Mouse (Mus musculus): Measurements from ENCODE around the gene Slc30a2. TPM values are rescaled to one million over a fixed set of nuclear protein-coding genes. Genes with fewer than 3 reads are reported as not detected.

The Slc30a2 gene
- polyA plus RNA-seq, 1 experiment from 2014 or later, result 0.05 TPM

DNA sequence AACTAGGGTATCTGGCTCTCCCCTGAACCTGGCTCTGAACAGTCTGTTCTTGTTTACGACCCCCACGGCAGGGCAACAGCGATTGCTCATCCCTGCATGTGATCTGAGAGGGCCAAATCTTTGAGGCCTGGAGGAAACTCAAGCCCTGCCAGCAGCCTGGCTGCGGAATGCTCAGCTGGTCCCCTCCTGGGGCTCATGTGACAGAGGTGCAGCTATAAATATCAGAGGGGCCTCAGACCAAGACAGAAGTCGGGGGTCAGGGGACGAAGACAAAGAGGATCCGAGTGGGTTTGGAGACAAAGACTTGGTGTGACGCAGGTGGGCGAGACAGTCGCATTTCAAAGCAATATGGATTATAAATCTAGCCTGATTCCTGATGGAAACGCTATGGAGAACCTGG lies 28.1 kb upstream of the Slc30a2 start, which contains the start of gene Trim63:
Trim63 (plus strand) TSS at position 245 of the 400 bp plus-strand sequence.
- no peak for ATAC-seq
- no peak for DNase-seq (ENCODE audit: low spot score)
- Histone ChIP-seq H3K4me3 (ENCODE audit: low read depth, low read length) (no peak within 1 kb of the TSS), H3K9ac (ENCODE audit: low read length) (no peak within 1 kb of the TSS), H3K9me3 (replicated peaks; ENCODE audit: control insufficient read depth, low read length) (no peaks in the 10 kb centered on the region), H3K36me3 (ENCODE audit: control insufficient read depth, insufficient read depth, low read length) (no peaks in the 10 kb centered on the region), H3K4me1 (ENCODE audit: control insufficient read depth, insufficient read depth, low read length) (no peaks in the 10 kb centered on the region), H3K27ac (ENCODE audit: low read depth, low read length) (no peak within 1 kb of the TSS), H3K4me2 (ENCODE audit: low read length) (no peak within 1 kb of the TSS), H3K27me3 (replicated peaks; ENCODE audit: control insufficient read depth, insufficient read depth, low read length) (no peaks in the 10 kb centered on the region)
- 43% methylated on average over 11 of the region's 11 CpGs for WGBS

DNA sequence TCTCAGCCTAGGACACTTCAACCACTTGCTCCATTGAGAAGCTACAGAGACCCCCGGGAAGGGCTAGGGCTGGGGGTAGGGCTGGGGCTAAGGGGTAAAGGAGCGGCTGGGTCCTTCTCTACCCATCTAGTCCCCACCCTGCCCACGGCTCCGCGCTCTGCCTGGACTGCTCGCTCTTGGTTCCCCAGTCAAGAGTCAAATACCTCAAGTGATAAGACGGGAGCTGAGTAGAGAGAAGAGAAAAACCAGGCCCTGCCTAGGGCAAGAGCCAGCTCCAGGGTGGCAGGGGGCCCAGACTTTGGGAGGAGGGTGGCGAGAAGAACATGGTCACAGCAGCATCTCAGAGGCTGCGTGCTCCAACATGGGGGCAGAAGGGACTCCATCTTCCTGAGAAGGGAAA lies 27.5 kb upstream of the Slc30a2 start:
- Histone ChIP-seq H3K9me3 (replicated peaks; ENCODE audit: control insufficient read depth, low read length) (no peaks in the 10 kb centered on the region), H3K27me3 (replicated peaks; ENCODE audit: control insufficient read depth, insufficient read depth, low read length) (no peaks in the 10 kb centered on the region), H3K27ac (ENCODE audit: low read depth, low read length) (no peak overlapping the region), H3K4me2 (ENCODE audit: low read length) (no peak overlapping the region), H3K4me3 (ENCODE audit: low read depth, low read length) (no peak overlapping the region), H3K36me3 (ENCODE audit: control insufficient read depth, insufficient read depth, low read length) (no peaks in the 10 kb centered on the region), H3K4me1 (ENCODE audit: control insufficient read depth, insufficient read depth, low read length) (no peaks in the 10 kb centered on the region), H3K9ac (ENCODE audit: low read length) (no peak overlapping the region)
- ATAC-seq (no peak), DNase-seq (ENCODE audit: low spot score) (no peak)
- WGBS, result 73% methylated on average over 9 of the region's 9 CpGs

DNA sequence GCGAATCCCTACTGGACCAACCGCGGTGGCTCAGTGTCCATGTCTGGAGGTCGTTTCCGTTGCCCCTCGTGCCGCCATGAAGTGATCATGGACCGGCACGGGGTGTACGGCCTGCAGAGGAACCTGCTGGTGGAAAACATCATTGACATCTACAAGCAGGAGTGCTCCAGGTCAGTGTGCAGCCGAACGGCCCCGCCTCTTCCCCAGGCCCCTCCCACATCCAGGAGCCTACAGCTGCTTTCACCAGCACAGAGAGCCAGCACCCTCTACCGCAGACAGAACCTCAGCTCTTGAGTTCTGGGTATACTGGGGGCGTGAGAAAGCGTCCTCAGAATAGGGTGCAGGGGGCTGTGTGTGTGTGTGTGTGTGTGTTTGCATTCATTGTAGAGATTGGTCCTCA lies 26.6 kb upstream of the Slc30a2 start:
- DNase-seq (ENCODE audit: low spot score), result no peak
- H3K9ac ChIP-seq (ENCODE audit: low read length), result no peak overlapping the region
- no peaks in the 10 kb centered on the region for H3K27me3 ChIP-seq (replicated peaks; ENCODE audit: control insufficient read depth, insufficient read depth, low read length)
- 59% methylated on average over 16 of the region's 16 CpGs for WGBS
- no peak overlapping the region for H3K4me2 ChIP-seq (ENCODE audit: low read length)
- H3K4me1 ChIP-seq (ENCODE audit: control insufficient read depth, insufficient read depth, low read length), result no peaks in the 10 kb centered on the region
- no peak for ATAC-seq
- H3K4me3 ChIP-seq (ENCODE audit: low read depth, low read length), result no peak overlapping the region
- no peak overlapping the region for H3K27ac ChIP-seq (ENCODE audit: low read depth, low read length)
- no peaks in the 10 kb centered on the region for H3K36me3 ChIP-seq (ENCODE audit: control insufficient read depth, insufficient read depth, low read length)
- no peaks in the 10 kb centered on the region for H3K9me3 ChIP-seq (replicated peaks; ENCODE audit: control insufficient read depth, low read length)

DNA sequence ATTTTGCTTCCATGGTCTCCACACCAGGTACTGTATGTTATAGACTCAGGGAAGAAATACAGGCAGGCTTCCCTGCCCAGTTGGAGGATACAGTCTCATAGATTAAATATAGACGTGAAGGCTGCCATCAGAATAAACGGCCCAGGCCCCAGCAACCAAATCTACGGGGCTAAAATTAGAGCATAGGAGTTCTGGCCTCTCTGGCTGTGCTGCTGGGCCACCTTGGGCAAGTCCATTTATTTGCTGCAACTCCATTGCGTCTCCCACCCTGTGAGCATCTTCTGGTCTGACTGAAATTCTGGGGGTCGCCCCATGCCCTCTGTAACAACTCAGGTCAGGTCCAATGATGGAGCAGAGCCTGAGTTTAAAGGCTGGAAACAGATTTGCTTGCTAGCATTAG lies 23.9 kb upstream of the Slc30a2 start:
- H3K4me3 ChIP-seq (ENCODE audit: low read depth, low read length), result no peak overlapping the region
- H3K4me1 ChIP-seq (ENCODE audit: control insufficient read depth, insufficient read depth, low read length), result no peaks in the 10 kb centered on the region
- DNase-seq (ENCODE audit: low spot score) (no peak), ATAC-seq (no peak)
- H3K36me3 ChIP-seq (ENCODE audit: control insufficient read depth, insufficient read depth, low read length), result no peaks in the 10 kb centered on the region
- no peaks in the 10 kb centered on the region for H3K27me3 ChIP-seq (replicated peaks; ENCODE audit: control insufficient read depth, insufficient read depth, low read length)
- H3K4me2 ChIP-seq (ENCODE audit: low read length), result no peak overlapping the region
- no peak overlapping the region for H3K27ac ChIP-seq (ENCODE audit: low read depth, low read length)
- H3K9me3 ChIP-seq (replicated peaks; ENCODE audit: control insufficient read depth, low read length), result no peaks in the 10 kb centered on the region
- no peak overlapping the region for H3K9ac ChIP-seq (ENCODE audit: low read length)
- 86% methylated on average over 5 of the region's 5 CpGs for WGBS

DNA sequence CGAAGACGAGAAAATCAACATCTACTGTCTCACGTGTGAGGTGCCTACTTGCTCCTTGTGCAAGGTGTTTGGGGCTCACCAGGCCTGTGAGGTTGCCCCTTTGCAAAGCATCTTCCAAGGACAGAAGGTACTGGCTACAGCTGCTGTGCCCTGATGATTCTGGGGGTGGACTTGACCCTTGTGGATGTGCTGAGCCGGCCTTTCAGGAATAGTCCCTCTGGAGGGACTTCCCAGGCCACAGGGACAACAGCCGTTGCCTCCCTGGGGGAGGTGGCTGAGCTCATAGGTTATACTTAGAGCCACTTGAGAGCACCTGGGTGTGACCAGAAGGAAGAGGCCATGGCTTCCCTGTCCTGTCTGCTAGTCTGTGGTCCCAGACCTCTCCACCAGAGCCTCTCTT lies 23.3 kb upstream of the Slc30a2 start:
- H3K4me3 ChIP-seq (ENCODE audit: low read depth, low read length), result no peak overlapping the region
- ATAC-seq, result no peak
- no peaks in the 10 kb centered on the region for H3K9me3 ChIP-seq (replicated peaks; ENCODE audit: control insufficient read depth, low read length)
- DNase-seq (ENCODE audit: low spot score), result no peak
- no peaks in the 10 kb centered on the region for H3K36me3 ChIP-seq (ENCODE audit: control insufficient read depth, insufficient read depth, low read length)
- H3K4me1 ChIP-seq (ENCODE audit: control insufficient read depth, insufficient read depth, low read length), result no peaks in the 10 kb centered on the region
- no peak overlapping the region for H3K27ac ChIP-seq (ENCODE audit: low read depth, low read length)
- no peaks in the 10 kb centered on the region for H3K27me3 ChIP-seq (replicated peaks; ENCODE audit: control insufficient read depth, insufficient read depth, low read length)
- no peak overlapping the region for H3K4me2 ChIP-seq (ENCODE audit: low read length)
- H3K9ac ChIP-seq (ENCODE audit: low read length), result no peak overlapping the region
- 80% methylated on average over 5 of the region's 5 CpGs for WGBS

DNA sequence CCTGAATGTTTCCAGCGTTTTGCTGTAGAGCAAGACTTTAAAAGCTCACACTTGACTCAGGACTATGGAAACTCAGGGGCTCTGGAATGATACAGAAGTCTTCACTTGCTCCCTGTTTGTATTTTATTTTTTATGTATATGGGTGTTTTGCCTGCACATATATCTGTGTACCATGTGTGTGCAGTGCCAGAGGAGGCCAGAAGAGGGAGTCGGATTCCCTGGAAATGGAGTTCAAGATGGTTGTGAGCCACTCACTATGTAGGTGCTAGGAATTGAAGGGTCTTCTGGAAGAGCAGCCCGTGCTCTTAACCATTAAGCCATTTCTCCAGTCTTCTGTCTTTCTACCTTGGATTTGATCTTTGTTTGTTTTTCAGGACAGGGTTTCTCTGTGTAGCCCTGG lies 21.5 kb upstream of the Slc30a2 start:
- Histone ChIP-seq H3K9ac (ENCODE audit: low read length) (no peak overlapping the region), H3K4me2 (ENCODE audit: low read length) (no peak overlapping the region), H3K4me3 (ENCODE audit: low read depth, low read length) (no peak overlapping the region), H3K4me1 (ENCODE audit: control insufficient read depth, insufficient read depth, low read length) (no peaks in the 10 kb centered on the region), H3K9me3 (replicated peaks; ENCODE audit: control insufficient read depth, low read length) (no peaks in the 10 kb centered on the region), H3K27ac (ENCODE audit: low read depth, low read length) (no peak overlapping the region), H3K36me3 (ENCODE audit: control insufficient read depth, insufficient read depth, low read length) (no peaks in the 10 kb centered on the region), H3K27me3 (replicated peaks; ENCODE audit: control insufficient read depth, insufficient read depth, low read length) (no peaks in the 10 kb centered on the region)
- DNase-seq (ENCODE audit: low spot score) (no peak), ATAC-seq (no peak)
- 73% methylated on average over 3 of the region's 3 CpGs for WGBS

DNA sequence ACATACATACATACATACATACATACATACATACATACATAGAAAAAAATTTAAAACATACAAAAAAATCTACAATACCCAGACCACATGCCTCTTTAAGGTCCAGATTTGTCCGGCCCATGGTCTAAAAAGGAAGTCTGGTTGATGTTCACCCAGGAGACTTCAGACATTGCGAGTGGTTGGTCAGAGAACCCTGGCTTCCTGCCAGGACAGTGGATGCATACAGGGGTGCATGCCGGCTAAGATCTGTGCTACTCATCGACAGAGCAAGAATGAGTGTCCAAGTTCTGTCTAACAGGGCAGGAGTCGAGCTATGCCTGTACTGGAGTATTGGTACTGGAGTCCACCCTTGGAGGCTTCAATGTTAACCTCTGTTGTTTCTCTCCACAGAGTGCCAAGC lies 18.3 kb upstream of the Slc30a2 start:
- ATAC-seq (no peak), DNase-seq (ENCODE audit: low spot score) (no peak)
- Histone ChIP-seq H3K4me3 (ENCODE audit: low read depth, low read length) (no peak overlapping the region), H3K4me2 (ENCODE audit: low read length) (no peak overlapping the region), H3K27me3 (replicated peaks; ENCODE audit: control insufficient read depth, insufficient read depth, low read length) (no peaks in the 10 kb centered on the region), H3K4me1 (ENCODE audit: control insufficient read depth, insufficient read depth, low read length) (no peaks in the 10 kb centered on the region), H3K27ac (ENCODE audit: low read depth, low read length) (no peak overlapping the region), H3K9me3 (replicated peaks; ENCODE audit: control insufficient read depth, low read length) (no peaks in the 10 kb centered on the region), H3K9ac (ENCODE audit: low read length) (no peak overlapping the region), H3K36me3 (ENCODE audit: control insufficient read depth, insufficient read depth, low read length) (no peaks in the 10 kb centered on the region)
- 77% methylated on average over 5 of the region's 5 CpGs for WGBS

DNA sequence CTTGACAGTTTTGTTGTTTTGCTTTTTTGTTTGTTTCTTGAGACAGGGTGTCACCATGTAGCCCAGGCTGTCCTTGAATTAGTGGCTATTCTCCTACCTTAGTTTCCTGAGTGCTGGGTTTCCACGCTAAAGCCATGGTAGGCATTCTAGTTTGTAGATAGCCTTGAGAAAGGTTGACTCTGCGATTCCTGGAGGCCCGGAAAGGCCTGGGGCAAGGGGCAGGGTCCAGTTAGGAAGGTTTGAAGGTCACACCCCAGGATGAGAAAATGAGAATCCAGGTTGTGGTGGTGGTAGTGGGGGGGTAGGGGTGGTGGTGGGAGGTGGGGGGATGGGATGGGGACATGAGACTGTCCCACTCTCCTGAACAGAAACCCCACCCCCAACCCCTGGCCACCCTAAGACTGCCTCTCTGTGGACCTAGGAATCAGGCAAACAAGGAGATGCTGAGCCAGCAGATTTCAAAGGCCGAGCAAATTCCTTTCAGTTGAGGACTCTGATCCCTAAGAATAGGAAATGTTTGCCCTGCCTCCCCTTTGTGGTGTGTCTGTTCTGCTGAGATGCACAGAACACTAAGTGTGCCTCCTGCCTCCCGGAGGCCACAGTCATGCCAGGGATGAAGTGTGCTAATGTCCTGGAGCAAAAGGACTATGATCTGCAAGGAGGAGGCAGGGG lies 16.0 kb upstream of the Slc30a2 start:
- Histone ChIP-seq H3K27ac (ENCODE audit: low read depth, low read length) (no peak overlapping the region), H3K36me3 (ENCODE audit: control insufficient read depth, insufficient read depth, low read length) (no peaks in the 10 kb centered on the region), H3K4me3 (ENCODE audit: low read depth, low read length) (no peak overlapping the region), H3K9me3 (replicated peaks; ENCODE audit: control insufficient read depth, low read length) (no peaks in the 10 kb centered on the region), H3K27me3 (replicated peaks; ENCODE audit: control insufficient read depth, insufficient read depth, low read length) (no peaks in the 10 kb centered on the region), H3K4me1 (ENCODE audit: control insufficient read depth, insufficient read depth, low read length) (no peaks in the 10 kb centered on the region), H3K4me2 (ENCODE audit: low read length) (no peak overlapping the region), H3K9ac (ENCODE audit: low read length) (no peak overlapping the region)
- no peak for ATAC-seq
- no peak for DNase-seq (ENCODE audit: low spot score)
- 64% methylated on average over 5 of the region's 5 CpGs for WGBS

DNA sequence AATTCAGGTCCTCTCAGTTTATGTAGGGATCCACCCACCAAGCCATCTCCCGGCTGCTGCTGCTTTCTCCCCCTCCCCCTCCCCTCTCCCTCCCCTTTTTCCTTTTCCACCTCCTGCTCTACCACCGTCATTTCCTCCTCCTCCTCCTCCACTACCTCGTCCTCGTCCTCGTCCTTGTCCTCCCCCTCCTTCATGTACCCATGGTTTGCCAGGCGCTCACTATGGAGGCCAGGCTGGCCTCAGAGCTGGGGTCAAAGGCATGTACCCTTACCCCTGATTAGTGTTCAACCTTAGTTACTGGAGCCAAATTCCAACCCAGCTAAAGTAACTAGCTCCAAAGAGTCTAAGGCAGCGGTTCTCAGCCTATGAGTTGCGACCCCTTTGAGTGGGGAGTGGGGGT lies 14.8 kb upstream of the Slc30a2 start:
- Histone ChIP-seq H3K27me3 (replicated peaks; ENCODE audit: control insufficient read depth, insufficient read depth, low read length) (no peaks in the 10 kb centered on the region), H3K9me3 (replicated peaks; ENCODE audit: control insufficient read depth, low read length) (no peaks in the 10 kb centered on the region), H3K4me2 (ENCODE audit: low read length) (no peak overlapping the region), H3K27ac (ENCODE audit: low read depth, low read length) (no peak overlapping the region), H3K4me1 (ENCODE audit: control insufficient read depth, insufficient read depth, low read length) (no peaks in the 10 kb centered on the region), H3K9ac (ENCODE audit: low read length) (no peak overlapping the region), H3K36me3 (ENCODE audit: control insufficient read depth, insufficient read depth, low read length) (no peaks in the 10 kb centered on the region), H3K4me3 (ENCODE audit: low read depth, low read length) (no peak overlapping the region)
- ATAC-seq, result no peak
- 61% methylated on average over 8 of the region's 8 CpGs for WGBS
- DNase-seq (ENCODE audit: low spot score), result no peak
